Mouse (Mus musculus) heart, embryonic 13.5 days (tissue): ENCODE measurements around the gene Vac14. TPM values are rescaled to one million over a fixed set of nuclear protein-coding genes. Genes with fewer than 3 reads are reported as not detected.

Experiments used
- ATAC-seq: fragments of 200-750 bp; cut with Nextera tagmentation; 2 replicates; pipeline ENCODE4 v1.8.0; 2017; ENCODE audit warnings: moderate TSS enrichment; ENCODE audit not compliant: insufficient number of reproducible peaks, low FRiP score, low TSS enrichment; ENCODE audit errors: extremely low read depth
- H3K27ac ChIP-seq: fragments of 300-500 bp; sonication (generic); replicated peaks from 2 replicates; pipeline ENCODE4 v1.5.1; 2015; ENCODE audit warnings: moderate library complexity, mild to moderate bottlenecking, inconsistent platforms
- H3K27me3 ChIP-seq: fragments of 300-500 bp; sonication (generic); replicated peaks from 2 replicates; pipeline ENCODE4 v1.6.1; 2015; ENCODE audit warnings: mild to moderate bottlenecking, inconsistent platforms
- H3K36me3 ChIP-seq: fragments of 300-500 bp; sonication (generic); 2 replicates; pipeline ENCODE4 v1.6.1; 2015; ENCODE audit warnings: mild to moderate bottlenecking, inconsistent platforms
- H3K4me1 ChIP-seq: fragments of 300-500 bp; sonication (generic); 2 replicates; pipeline ENCODE4 v1.6.1; 2015; ENCODE audit warnings: inconsistent platforms
- H3K4me2 ChIP-seq: fragments of 300-500 bp; sonication (generic); 2 replicates; pipeline ENCODE4 v1.6.1; 2015; ENCODE audit warnings: inconsistent platforms, mild to moderate bottlenecking, moderate library complexity
- H3K4me3 ChIP-seq: fragments of 300-500 bp; sonication (generic); 2 replicates; pipeline ENCODE4 v1.5.1; 2015; ENCODE audit warnings: moderate library complexity, mild to moderate bottlenecking, inconsistent platforms
- H3K9ac ChIP-seq: fragments of 300-500 bp; sonication (generic); 2 replicates; pipeline ENCODE4 v1.6.1; 2015; ENCODE audit warnings: inconsistent platforms, mild to moderate bottlenecking, moderate library complexity
- H3K9me3 ChIP-seq: fragments of 300-500 bp; sonication (generic); 2 replicates; pipeline ENCODE4 v1.6.1; 2016; ENCODE audit warnings: inconsistent platforms
- WGBS: fragments of 180-500 bp; shearing (Covaris S2); methylation state at CpG from one replicate; pipeline ENCODE4 v1.1.7; 2015; ENCODE audit warnings: mixed read lengths; 5-methylcytosine and 5-hydroxymethylcytosine counted together
- polyA plus RNA-seq: library from polyadenylated mRNA; unstranded; fragments of >200 nt; fragmentation: Nextera tagmentation; extraction: Ambion mirVana; gene quantifications from 2 replicates; pipeline ENCODE4 v1.2.1, GENCODE M21; 2015

Vac14 gene
- polyA plus RNA-seq, 1 experiment from 2014 or later, result 17.3 TPM

- H3K27ac ChIP-seq, result no peak overlapping the region
- H3K36me3 ChIP-seq, result no peaks in the 10 kb centered on the region
- 0 out of 2 replicates have a peak, but pooled peaks cover 4% of the 10 kb centered on the region for H3K27me3 ChIP-seq
- H3K4me1 ChIP-seq, result peaks cover 12% of the 10 kb centered on the region
- ATAC-seq, result no peak
- no peak overlapping the region for H3K4me3 ChIP-seq
- no peak overlapping the region for H3K4me2 ChIP-seq
- H3K9ac ChIP-seq, result no peak overlapping the region
- WGBS, result 48% methylated on average over 15 of the region's 15 CpGs
- no peaks in the 10 kb centered on the region for H3K9me3 ChIP-seq
Observed at GRCm38 (mm10) chr8:110755511-110756170, 137.3 kb downstream of the Vac14 start.

GRCm38 (mm10) chr8:110756196-110756595, 137.8 kb downstream of the Vac14 start:
- no peak for ATAC-seq
- H3K4me3 ChIP-seq, result no peak overlapping the region
- WGBS, result 72% methylated on average over 5 of the region's 5 CpGs
- no peaks in the 10 kb centered on the region for H3K9me3 ChIP-seq
- no peak overlapping the region for H3K27ac ChIP-seq
- no peak overlapping the region for H3K9ac ChIP-seq
- peaks cover 17% of the 10 kb centered on the region for H3K4me1 ChIP-seq
- H3K4me2 ChIP-seq, result no peak overlapping the region
- 0 out of 2 replicates have a peak, but pooled peaks cover 4% of the 10 kb centered on the region for H3K27me3 ChIP-seq
- H3K36me3 ChIP-seq, result no peaks in the 10 kb centered on the region

GRCm38 (mm10) chr8:110760280-110760940, 142.0 kb downstream of the Vac14 start:
- Histone ChIP-seq H3K36me3 (no peaks in the 10 kb centered on the region), H3K9me3 (no peaks in the 10 kb centered on the region), H3K9ac (no peak overlapping the region), H3K4me3 (no peak overlapping the region), H3K27me3 (no peaks in the 10 kb centered on the region), H3K4me2 (no peak overlapping the region), H3K4me1 (peaks cover 12% of the 10 kb centered on the region), H3K27ac (peak overlapping the region; percentile 61)
- no peak; the same call in 1 of the 2 replicates for ATAC-seq
- WGBS, result 55% methylated on average over 7 of the region's 7 CpGs

GRCm38 (mm10) chr8:110761185-110761584, 142.8 kb downstream of the Vac14 start:
- Histone ChIP-seq H3K4me2 (no peak overlapping the region), H3K27ac (peak overlapping the region; percentile 61), H3K27me3 (no peaks in the 10 kb centered on the region), H3K9me3 (no peaks in the 10 kb centered on the region), H3K4me3 (no peak overlapping the region), H3K36me3 (no peaks in the 10 kb centered on the region), H3K9ac (no peak overlapping the region), H3K4me1 (peaks cover 10% of the 10 kb centered on the region)
- ATAC-seq, result peak; percentile 42; the same call in 1 of the 2 replicates
- WGBS, result 31% methylated on average over 5 of the region's 5 CpGs

GRCm38 (mm10) chr8:110761988-110762387, 143.6 kb downstream of the Vac14 start:
- no peaks in the 10 kb centered on the region for H3K27me3 ChIP-seq
- H3K36me3 ChIP-seq, result no peaks in the 10 kb centered on the region
- no peak overlapping the region for H3K9ac ChIP-seq
- H3K9me3 ChIP-seq, result no peaks in the 10 kb centered on the region
- H3K27ac ChIP-seq, result peak overlapping the region; percentile 61; the same call in 1 of the 2 replicates
- H3K4me3 ChIP-seq, result no peak overlapping the region
- ATAC-seq, result no peak
- 49% methylated on average over 6 of the region's 6 CpGs for WGBS
- H3K4me2 ChIP-seq, result no peak overlapping the region
- H3K4me1 ChIP-seq, result peaks cover 10% of the 10 kb centered on the region

GRCm38 (mm10) chr8:110764671-110765070, 146.3 kb downstream of the Vac14 start:
- Histone ChIP-seq H3K9me3 (no peaks in the 10 kb centered on the region), H3K27me3 (no peaks in the 10 kb centered on the region), H3K36me3 (no peaks in the 10 kb centered on the region), H3K4me2 (no peak overlapping the region), H3K4me3 (no peak overlapping the region), H3K4me1 (peaks cover 10% of the 10 kb centered on the region), H3K27ac (no peak overlapping the region), H3K9ac (no peak overlapping the region)
- ATAC-seq, result no peak
- WGBS, result 79% methylated on average over 3 of the region's 3 CpGs

GRCm38 (mm10) chr8:110767261-110767660, 148.9 kb downstream of the Vac14 start:
- WGBS, result 78% methylated on average over 6 of the region's 6 CpGs
- Histone ChIP-seq H3K9ac (no peak overlapping the region), H3K27me3 (no peaks in the 10 kb centered on the region), H3K4me2 (no peak overlapping the region), H3K27ac (no peak overlapping the region), H3K36me3 (no peaks in the 10 kb centered on the region), H3K4me1 (peaks cover 2% of the 10 kb centered on the region; the same call in 1 of the 2 replicates), H3K4me3 (no peak overlapping the region), H3K9me3 (no peaks in the 10 kb centered on the region)
- no peak for ATAC-seq

Other genes starting within 250 kb of the Vac14 start
- gene Mtss1l, start 102.9 kb downstream of the Vac14 start, polyA plus RNA-seq, result 6.0 and 6.4 TPM in 2 replicates
- 0.17 and 0.27 TPM in 2 replicates for gene Il34, start 187.3 kb downstream of the Vac14 start, polyA plus RNA-seq
- 55.8 and 63.9 TPM in 2 replicates for gene Cog4, start 228.0 kb downstream of the Vac14 start, polyA plus RNA-seq
- 76.9 and 81.2 TPM in 2 replicates for gene Sf3b3, start 228.2 kb downstream of the Vac14 start, polyA plus RNA-seq